Mouse (Mus musculus): ENCODE data around the gene Rsrc2.

DNA sequence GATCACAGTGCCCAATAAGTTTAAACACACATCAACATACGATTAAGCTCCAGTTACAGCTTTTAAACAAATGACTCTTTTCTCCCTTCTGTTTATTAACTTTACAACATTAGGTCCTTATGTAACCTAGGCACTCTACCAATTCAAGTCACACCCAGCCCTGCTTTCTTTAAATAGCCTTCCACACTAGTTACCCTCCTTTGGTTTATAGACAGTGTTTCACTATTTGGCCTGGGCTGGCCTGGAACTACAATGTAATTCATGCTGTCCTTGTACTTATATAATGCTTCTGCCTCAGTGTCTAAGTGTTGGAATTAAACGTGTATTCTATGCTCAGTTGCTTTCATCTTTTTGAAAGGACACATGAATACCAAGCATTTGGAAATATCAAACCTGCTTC lies 4.9 kb downstream of the Rsrc2 start:
- TF ChIP-seq TCF12 (IDR thresholded peaks at IDR 0.05; ENCODE audit: low read depth, low read length) (no peak), POLR2A (IDR thresholded peaks at IDR 0.05; ENCODE audit: control insufficient read depth in 1 of 2, insufficient read depth in 1 of 2, low read depth in 1 of 2, low read length in 2 of 2, poor library complexity in 1 of 2) (no peak), EP300 (IDR thresholded peaks at IDR 0.05; ENCODE audit: low read depth in 1 of 2, low read length in 2 of 2) (no peak), CHD1 (IDR thresholded peaks at IDR 0.05; ENCODE audit: low read depth, low read length) (no peak), POLR2AphosphoS2 (IDR thresholded peaks at IDR 0.05; ENCODE audit: low read length) (no peak), CTCF (IDR thresholded peaks at IDR 0.05 in 2 of 3, conservative IDR thresholded peaks at IDR 0.05 in 1 of 3; ENCODE audit: control insufficient read depth in 1 of 3, insufficient read depth in 1 of 3, low read depth in 2 of 3, low read length in 3 of 3, poor library complexity in 1 of 3, severe bottlenecking in 1 of 3) (no peak)
